Mouse (Mus musculus): Measurements from ENCODE around the gene Catsper4. TPM values are rescaled to one million over a fixed set of nuclear protein-coding genes. Genes with fewer than 3 reads are reported as not detected.
A peak's percentile ranks its signal among the peaks of the same experiment; 100 is the strongest.

Catsper4 gene
- polyA plus RNA-seq, 1 experiment from 2014 or later, result not detected

DNA sequence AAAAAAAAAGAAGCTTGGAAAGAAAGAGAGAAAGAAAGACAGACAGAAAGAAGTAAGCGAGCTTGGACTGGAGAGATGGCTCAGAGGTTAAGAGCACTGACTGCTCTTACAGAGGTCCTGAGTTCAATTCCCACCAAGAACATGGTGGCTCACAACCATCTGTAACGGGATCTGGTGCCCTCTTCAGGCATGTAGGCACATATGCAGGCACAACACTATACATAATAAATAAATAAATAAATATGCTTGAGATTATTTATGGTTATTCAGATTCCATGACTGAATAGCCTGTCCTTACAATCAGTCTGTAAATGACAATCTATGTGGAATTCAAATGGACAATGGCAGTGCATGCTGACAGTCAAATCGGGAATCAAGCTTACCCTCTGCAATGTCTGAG, 60.3 kb downstream of the Catsper4 start:
- Histone ChIP-seq H3K9ac (no peak overlapping the region), H3K36me3 (peaks cover 40% of the 10 kb centered on the region), H3K4me3 (no peak overlapping the region), H3K4me1 (peaks cover 30% of the 10 kb centered on the region), H3K27me3 (replicated peaks) (no peaks in the 10 kb centered on the region), H3K9me3 (no peaks in the 10 kb centered on the region), H3K27ac (replicated peaks) (no peak overlapping the region), H3K4me2 (no peak overlapping the region)
- WGBS, result 85% methylated on average over 3 of the region's 3 CpGs
- no peak for ATAC-seq (ENCODE audit: extremely low read depth, insufficient number of reproducible peaks, low FRiP score, low TSS enrichment)

- H3K4me2 ChIP-seq, result peak overlapping the region; percentile 22; the same call in 1 of the 2 replicates
- H3K36me3 ChIP-seq, result peaks cover 32% of the 10 kb centered on the region
- peak overlapping the region; percentile 51; the same call in 1 of the 2 replicates for H3K27ac ChIP-seq (replicated peaks)
- WGBS, result 73% methylated on average over 3 of the region's 3 CpGs
- H3K4me1 ChIP-seq, result peaks cover 21% of the 10 kb centered on the region
- H3K27me3 ChIP-seq (replicated peaks), result no peaks in the 10 kb centered on the region
- H3K4me3 ChIP-seq, result no peak overlapping the region
- H3K9ac ChIP-seq, result 0 out of 2 replicates have a peak overlapping the region, but pooled peaks have one; percentile 2
- no peak for ATAC-seq (ENCODE audit: extremely low read depth, insufficient number of reproducible peaks, low FRiP score, low TSS enrichment)
- H3K9me3 ChIP-seq, result no peaks in the 10 kb centered on the region
These were observed 61.4 kb downstream of the Catsper4 start for GRCm38 (mm10) chr4:134165548-134166465.

DNA sequence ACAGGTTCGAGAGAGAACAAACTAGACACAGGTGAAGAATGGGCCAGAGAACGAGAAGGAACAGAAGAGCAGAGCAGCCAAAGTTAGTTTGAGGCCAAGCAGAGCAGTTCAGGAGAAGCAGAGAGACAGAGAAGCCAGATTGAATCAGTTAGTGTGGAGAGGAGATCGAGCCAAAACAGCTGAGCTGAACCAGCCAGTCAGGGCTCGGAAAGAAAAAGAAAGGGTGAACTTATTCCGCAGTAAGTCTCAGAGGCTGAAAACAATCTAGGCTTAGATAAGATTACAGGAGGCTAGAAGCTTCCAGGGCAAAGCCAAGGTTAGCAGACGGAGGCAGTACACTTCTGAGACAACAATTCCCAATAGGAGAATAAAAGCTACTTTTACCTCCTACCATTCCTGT, 62.2 kb downstream of the Catsper4 start:
- Histone ChIP-seq H3K9me3 (no peaks in the 10 kb centered on the region), H3K27ac (replicated peaks) (peak overlapping the region; percentile 51), H3K9ac (peak overlapping the region; percentile 0; the same call in 1 of the 2 replicates), H3K4me2 (peak overlapping the region; percentile 22), H3K27me3 (replicated peaks) (no peaks in the 10 kb centered on the region), H3K4me1 (peaks cover 21% of the 10 kb centered on the region), H3K4me3 (no peak overlapping the region), H3K36me3 (peaks cover 32% of the 10 kb centered on the region)
- WGBS, result 25% methylated on average over 6 of the region's 6 CpGs
- no peak for ATAC-seq (ENCODE audit: extremely low read depth, insufficient number of reproducible peaks, low FRiP score, low TSS enrichment)

DNA sequence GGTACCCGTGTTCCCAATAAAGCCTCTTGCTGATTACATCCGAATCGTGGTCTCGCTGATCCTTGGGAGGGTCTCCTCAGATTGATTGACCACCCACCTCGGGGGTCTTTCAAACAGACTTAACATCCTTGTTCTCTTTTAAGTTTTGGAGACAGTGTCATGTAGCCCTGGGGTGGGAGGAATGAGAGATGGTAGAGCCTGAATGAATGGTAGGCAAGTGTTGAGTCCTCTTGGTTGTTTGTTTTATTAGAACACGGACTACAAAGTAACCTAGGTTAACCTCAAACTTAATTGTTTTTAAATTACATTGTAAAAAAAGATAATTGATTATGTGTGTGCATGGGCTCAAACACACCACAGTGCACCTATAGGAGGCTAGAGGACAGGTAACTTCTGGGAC, 62.6 kb downstream of the Catsper4 start:
- peaks cover 21% of the 10 kb centered on the region for H3K4me1 ChIP-seq
- H3K9ac ChIP-seq, result no peak overlapping the region
- no peaks in the 10 kb centered on the region for H3K27me3 ChIP-seq (replicated peaks)
- ATAC-seq (ENCODE audit: extremely low read depth, insufficient number of reproducible peaks, low FRiP score, low TSS enrichment), result no peak
- no peaks in the 10 kb centered on the region for H3K9me3 ChIP-seq
- WGBS, result 85% methylated on average over 5 of the region's 6 CpGs
- H3K4me3 ChIP-seq, result no peak overlapping the region
- H3K36me3 ChIP-seq, result peaks cover 32% of the 10 kb centered on the region
- peak overlapping the region; percentile 22; the same call in 1 of the 2 replicates for H3K4me2 ChIP-seq
- peak overlapping the region; percentile 51 for H3K27ac ChIP-seq (replicated peaks)

Other genes starting within 250 kb of the Catsper4 start
- gene Dhdds, start 226.5 kb downstream of the Catsper4 start, polyA plus RNA-seq (2015; fragmentation: Nextera tagmentation; extraction: Ambion mirVana), result 31.0 and 33.6 TPM in 2 replicates
- gene Lin28a, start 208.5 kb downstream of the Catsper4 start, polyA plus RNA-seq (2015; fragmentation: Nextera tagmentation; extraction: Ambion mirVana), result 0.25 and 0.27 TPM in 2 replicates
- gene Zfp683, start 173.5 kb downstream of the Catsper4 start, polyA plus RNA-seq (2015; fragmentation: Nextera tagmentation; extraction: Ambion mirVana), result not detected in 2 replicates
- gene Crybg2, start 166.6 kb downstream of the Catsper4 start, polyA plus RNA-seq (2015; fragmentation: Nextera tagmentation; extraction: Ambion mirVana), result 0.46 TPM in 1 of 2 replicates, not detected in the other
- gene Cd52, start 132.3 kb downstream of the Catsper4 start, polyA plus RNA-seq (2015; fragmentation: Nextera tagmentation; extraction: Ambion mirVana), result 7.6 and 7.7 TPM in 2 replicates
- gene Ubxn11, start 124.8 kb downstream of the Catsper4 start, polyA plus RNA-seq (2015; fragmentation: Nextera tagmentation; extraction: Ambion mirVana), result 1.7 and 2.1 TPM in 2 replicates
- 198 and 202 TPM in 2 replicates for gene Sh3bgrl3, start 98.6 kb downstream of the Catsper4 start, polyA plus RNA-seq (2015; fragmentation: Nextera tagmentation; extraction: Ambion mirVana)
- 25.8 and 28.3 TPM in 2 replicates for gene Cep85, start 40.3 kb downstream of the Catsper4 start, polyA plus RNA-seq (2015; fragmentation: Nextera tagmentation; extraction: Ambion mirVana)
- gene Gm7534, start 24.4 kb downstream of the Catsper4 start, polyA plus RNA-seq (2015; fragmentation: Nextera tagmentation; extraction: Ambion mirVana), result not detected in 2 replicates
- 1.3 and 1.5 TPM in 2 replicates for gene Cnksr1, start 11.0 kb upstream of the Catsper4 start, polyA plus RNA-seq (2015; fragmentation: Nextera tagmentation; extraction: Ambion mirVana)
- gene E130218I03Rik, start 16.3 kb upstream of the Catsper4 start, polyA plus RNA-seq (2015; fragmentation: Nextera tagmentation; extraction: Ambion mirVana), result 0.17 and 0.21 TPM in 2 replicates
- gene Zfp593, start 18.2 kb upstream of the Catsper4 start, polyA plus RNA-seq (2015; fragmentation: Nextera tagmentation; extraction: Ambion mirVana), result 9.2 and 9.9 TPM in 2 replicates
- gene Gm30191, start 19.6 kb upstream of the Catsper4 start, polyA plus RNA-seq (2015; fragmentation: Nextera tagmentation; extraction: Ambion mirVana), result not detected in 2 replicates
- gene Grrp1, start 26.7 kb upstream of the Catsper4 start, polyA plus RNA-seq (2015; fragmentation: Nextera tagmentation; extraction: Ambion mirVana), result 4.3 and 5.0 TPM in 2 replicates
- 13.4 and 13.5 TPM in 2 replicates for gene Pdik1l, start 60.5 kb upstream of the Catsper4 start, polyA plus RNA-seq (2015; fragmentation: Nextera tagmentation; extraction: Ambion mirVana)
- 108 and 136 TPM in 2 replicates for gene Trim63, start 87.7 kb upstream of the Catsper4 start, polyA plus RNA-seq (2015; fragmentation: Nextera tagmentation; extraction: Ambion mirVana)
- 0.11 and 0.19 TPM in 2 replicates for gene Slc30a2, start 115.8 kb upstream of the Catsper4 start, polyA plus RNA-seq (2015; fragmentation: Nextera tagmentation; extraction: Ambion mirVana)
- 2.7 and 3.3 TPM in 2 replicates for gene Extl1, start 156.5 kb upstream of the Catsper4 start, polyA plus RNA-seq (2015; fragmentation: Nextera tagmentation; extraction: Ambion mirVana)
- gene Pafah2, start 168.9 kb upstream of the Catsper4 start, polyA plus RNA-seq (2015; fragmentation: Nextera tagmentation; extraction: Ambion mirVana), result 9.0 and 9.9 TPM in 2 replicates
- 988 and 1,051 TPM in 2 replicates for gene Stmn1, start 240.9 kb upstream of the Catsper4 start, polyA plus RNA-seq (2015; fragmentation: Nextera tagmentation; extraction: Ambion mirVana)